Mouse (Mus musculus): Measurements from ENCODE around the gene Mroh8.

DNA sequence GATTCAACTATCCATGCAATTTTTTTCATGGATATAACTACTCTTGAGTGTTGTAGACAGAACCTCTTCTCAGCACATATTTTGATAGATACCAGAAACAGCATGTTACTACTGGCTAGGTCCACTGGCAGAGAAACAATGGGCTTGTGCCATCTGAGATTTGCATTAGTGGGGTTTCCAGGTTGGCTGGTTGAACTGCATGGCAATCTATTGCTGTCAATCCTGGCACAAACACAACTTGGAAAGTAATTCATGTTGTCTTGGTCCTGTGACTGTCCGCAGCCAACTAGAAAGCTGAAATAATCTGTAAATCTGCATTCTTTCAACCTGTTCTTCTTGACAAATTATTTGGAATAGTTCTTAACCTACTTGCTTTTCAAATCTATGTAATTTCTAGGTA is 16.2 kb downstream of the Mroh8 start:
- no peak for TF ChIP-seq CTCF (IDR thresholded peaks at IDR 0.05; ENCODE audit: borderline replicate concordance, insufficient read depth, low read depth, low read length)
- no peak for TF ChIP-seq POLR2A (IDR thresholded peaks at IDR 0.05; ENCODE audit: borderline replicate concordance, insufficient read depth, low read length)
